ENCODE assay signal across 18 mouse cellular contexts in the genomic region with DNA sequence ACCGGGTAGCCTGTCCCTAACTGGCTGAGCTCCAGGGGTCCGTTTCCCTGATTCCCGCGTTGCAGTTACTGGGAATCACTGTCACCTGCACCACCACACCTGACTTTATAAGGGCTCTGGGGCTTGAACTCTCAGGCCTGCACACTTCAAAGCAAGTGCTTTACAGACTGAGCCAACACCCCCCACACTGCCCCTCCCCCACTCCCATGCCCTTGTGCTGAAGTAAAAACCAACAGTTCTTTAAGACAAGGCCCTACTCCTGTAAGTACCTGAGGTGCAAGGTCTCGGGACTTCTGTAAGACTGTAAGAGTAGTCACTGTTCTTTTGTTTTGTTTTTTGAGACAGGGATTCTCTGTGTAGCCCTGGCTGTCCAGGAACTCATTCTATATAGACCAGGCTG. TPM values are rescaled to one million over a fixed set of nuclear protein-coding genes. Genes with fewer than 3 reads are reported as not detected.
"Had no signal": no experiment of that assay in that cellular context is flagged by ENCODE, and none has a peak within 500 bp of the region (broad histone marks: within the 10 kb centered on the region; RNA-seq: fewer than 3 reads in every experiment).

No protein-coding gene starts in this region.

- H3K36me3 ChIP-seq: midbrain, embryonic 10.5 days; midbrain, embryonic 15.5 days had no signal

- H3K27ac ChIP-seq: layer of hippocampus, adult 2 months; limb, embryonic 13.5 days; liver, embryonic 14.5 days; midbrain, embryonic 10.5 days; midbrain, embryonic 15.5 days had no signal

- H3K4me3 ChIP-seq: layer of hippocampus, adult 2 months; limb, embryonic 13.5 days; midbrain, embryonic 10.5 days; midbrain, embryonic 15.5 days had no signal

- DNase-seq: kidney, adult 8-10 months; kidney, postnatal 4 days; left cerebral cortex, postnatal 4 days; lung, adult 18-20 months; lung, postnatal 14 days; right cerebral cortex, postnatal 14 days had no signal

- H3K4me1 ChIP-seq: limb, embryonic 13.5 days; midbrain, embryonic 15.5 days had no signal

- H3K27me3 ChIP-seq: limb, embryonic 13.5 days; midbrain, embryonic 15.5 days had no signal

RNA-seq across cellular contexts. Expression of a gene that starts 5.5 kb away (rescaled TPM):
- total RNA-seq: layer of hippocampus, postnatal 10 days; left cerebral cortex, postnatal 4 days; liver, adult 2 months; megakaryocyte, adult 5-6 weeks had no signal
- polyA plus RNA-seq: liver, embryonic 14.5 days; midbrain, embryonic 10.5 days; midbrain, embryonic 15.5 days; neural tube, embryonic 14.5 days; stomach, embryonic 16.5 days had no signal

RNA-seq across cellular contexts. Expression of a gene that starts 57.9 kb away (rescaled TPM):
- total RNA-seq: layer of hippocampus, adult 2 months; layer of hippocampus, postnatal 10 days; left cerebral cortex, postnatal 4 days; megakaryocyte, adult 5-6 weeks had no signal
- polyA plus RNA-seq: intestine, postnatal 0 days; kidney, embryonic 16.5 days; limb, embryonic 13.5 days; liver, adult 2 months; liver, embryonic 14.5 days; midbrain, embryonic 10.5 days; midbrain, embryonic 15.5 days; neural tube, embryonic 14.5 days; stomach, embryonic 16.5 days had no signal
